Mouse (Mus musculus): Measurements from ENCODE around the gene Rab40c.

- no peak for TF ChIP-seq CTCF (IDR thresholded peaks at IDR 0.05; ENCODE audit: insufficient read depth, low read depth, low read length)
- TF ChIP-seq POLR2A (IDR thresholded peaks at IDR 0.05; ENCODE audit: insufficient read depth, low read depth, low read length) = no peak
Observed at GRCm38 (mm10) chr17:25947576-25947975, 28.0 kb upstream of the Rab40c start.

All from olfactory bulb, adult 2 months (tissue).